Mouse (Mus musculus) heart, embryonic 14.5 days (tissue): ENCODE data around the gene Rassf7. TPM values are rescaled to one million over a fixed set of nuclear protein-coding genes. Genes with fewer than 3 reads are reported as not detected.

Experiments
- ATAC-seq: fragments of 200-750 bp; cut with Nextera tagmentation; 2 replicates; pipeline ENCODE4 v1.8.0; 2017; ENCODE audit warnings: low read depth, moderate TSS enrichment; ENCODE audit not compliant: insufficient number of reproducible peaks, insufficient read depth, low FRiP score
- H3K27ac ChIP-seq, 2 experiments: fragments of 200-500 bp in 1 of 2; fragments of 300-500 bp in 1 of 2; sonication (generic) in 1 of 2; replicated peaks in 1 of 2; 2 replicates each; pipeline ENCODE4 v1.5.1; 2012 to 2014; ENCODE audit warnings: low read depth in 2 of 2, low read length in 2 of 2, control low read depth in 1 of 2, mild to moderate bottlenecking in 1 of 2, mixed read lengths in 1 of 2; ENCODE audit not compliant: control insufficient read depth in 1 of 2, insufficient read depth in 1 of 2
- H3K27me3 ChIP-seq: fragments of 300-500 bp; sonication (generic); 2 replicates; pipeline ENCODE4 v1.6.1; 2014; ENCODE audit warnings: mild to moderate bottlenecking, low read length, control low read depth; ENCODE audit not compliant: control insufficient read depth, insufficient read depth
- H3K36me3 ChIP-seq: fragments of 300-500 bp; sonication (generic); 2 replicates; pipeline ENCODE4 v1.6.1; 2014; ENCODE audit warnings: mild to moderate bottlenecking, control low read depth, low read length, mixed read lengths; ENCODE audit not compliant: control insufficient read depth, insufficient read depth
- H3K4me1 ChIP-seq, 2 experiments: fragments of 200-500 bp in 1 of 2; fragments of 300-500 bp in 1 of 2; sonication (generic) in 1 of 2; 2 replicates each; pipeline ENCODE4 v1.6.1; 2012 to 2014; ENCODE audit warnings: low read length in 2 of 2, control low read depth in 1 of 2, mixed read lengths in 1 of 2; ENCODE audit not compliant: control insufficient read depth in 2 of 2, insufficient read depth in 2 of 2
- H3K4me2 ChIP-seq: fragments of 300-500 bp; sonication (generic); 2 replicates; pipeline ENCODE4 v1.6.1; 2014; ENCODE audit warnings: mild to moderate bottlenecking, low read length
- H3K4me3 ChIP-seq, 2 experiments: fragments of 200-500 bp in 1 of 2; fragments of 300-500 bp in 1 of 2; sonication (generic) in 1 of 2; 2 replicates each; pipeline ENCODE4 v1.5.1; 2012 to 2014; ENCODE audit warnings: low read length in 2 of 2, mild to moderate bottlenecking in 2 of 2, control low read depth in 1 of 2, low read depth in 1 of 2, moderate library complexity in 1 of 2; ENCODE audit not compliant: control insufficient read depth in 1 of 2, insufficient read depth in 1 of 2
- H3K9ac ChIP-seq: fragments of 300-500 bp; sonication (generic); 2 replicates; pipeline ENCODE4 v1.6.1; 2014; ENCODE audit warnings: mild to moderate bottlenecking, low read length
- H3K9me3 ChIP-seq: fragments of 300-500 bp; sonication (generic); 2 replicates; pipeline ENCODE4 v1.6.1; 2016; ENCODE audit warnings: low read length, control low read depth; ENCODE audit not compliant: control insufficient read depth
- WGBS: fragments of 180-500 bp; shearing (Covaris S2); extraction: QIAGEN DNeasy Blood & Tissue Kit; methylation state at CpG from one replicate; pipeline ENCODE4 v1.1.7; 2014; 5-methylcytosine and 5-hydroxymethylcytosine counted together
- polyA plus RNA-seq: library from polyadenylated mRNA; unstranded; fragments of >200 nt; fragmentation: Nextera tagmentation; extraction: Ambion mirVana; gene quantifications from 2 replicates; pipeline ENCODE4 v1.2.1, GENCODE M21; 2014

Gene Rassf7
- polyA plus RNA-seq, 1 experiment from 2014 or later = 12.4 TPM

DNA sequence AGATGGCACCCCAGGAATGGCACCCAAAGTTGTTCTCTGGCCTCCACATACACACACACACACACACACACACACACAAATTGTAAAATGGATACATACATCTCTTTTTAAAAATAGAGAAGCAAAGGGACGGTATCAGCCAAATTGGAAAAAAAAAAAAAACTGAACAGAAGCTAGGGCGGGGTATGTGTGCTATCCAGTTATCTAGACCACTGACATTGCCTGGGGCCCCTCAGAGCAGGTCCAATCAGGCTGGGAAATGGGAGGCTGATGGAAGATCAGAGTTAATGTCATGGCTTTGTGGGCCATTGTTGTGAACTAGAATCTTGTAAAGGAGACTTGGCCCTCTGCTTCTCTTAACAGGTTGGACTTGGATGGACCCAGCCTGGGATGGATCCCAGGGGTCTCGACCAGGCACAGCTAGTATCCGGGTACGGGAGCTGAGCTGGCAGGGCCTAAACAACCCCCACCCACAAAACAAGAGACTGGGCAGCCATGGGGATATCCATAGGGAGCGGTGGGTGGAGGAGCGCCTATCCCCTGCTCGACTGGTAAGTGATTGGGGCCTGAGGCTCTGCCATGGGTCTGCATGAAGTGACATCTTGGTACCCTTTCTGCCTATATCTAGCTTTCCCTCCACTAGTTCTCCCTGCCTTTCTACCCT lies 18.9 kb upstream of the Rassf7 start:
- ATAC-seq = no peak
- Histone ChIP-seq H3K36me3 (peaks cover 9% of the 10 kb centered on the region), H3K4me1 (peaks cover 6 to 17% of the 10 kb centered on the region in 2 experiments; a peak in 3 of 4 replicates), H3K4me3 (no peak overlapping the region), H3K9ac (no peak overlapping the region), H3K9me3 (no peaks in the 10 kb centered on the region), H3K27me3 (no peaks in the 10 kb centered on the region), H3K27ac (no peak overlapping the region), H3K4me2 (no peak overlapping the region)
- 81% methylated on average over 8 of the region's 8 CpGs for WGBS

DNA sequence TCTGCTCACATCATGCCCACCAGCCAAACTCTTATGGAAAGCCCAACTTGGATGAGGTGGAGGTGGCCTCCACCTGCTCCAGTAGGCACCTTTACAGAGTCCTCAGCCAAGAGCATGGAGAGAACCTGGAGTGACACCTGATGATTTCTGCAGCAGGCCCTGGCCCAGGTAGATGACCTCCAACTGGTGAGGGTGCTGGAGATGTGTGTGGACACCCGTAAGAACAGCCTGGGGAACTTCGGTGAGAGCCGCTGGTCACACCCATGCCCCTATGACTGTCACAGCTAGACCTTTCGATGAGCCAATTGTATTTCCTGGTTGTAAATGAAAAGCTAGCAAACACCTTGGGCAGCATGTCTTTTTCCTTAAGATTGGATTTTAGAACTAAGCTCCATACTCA lies 17.5 kb upstream of the Rassf7 start:
- H3K9ac ChIP-seq = no peak overlapping the region
- ATAC-seq = no peak
- WGBS = 90% methylated on average over 4 of the region's 4 CpGs
- H3K9me3 ChIP-seq = no peaks in the 10 kb centered on the region
- H3K4me2 ChIP-seq = no peak overlapping the region
- H3K27ac ChIP-seq = no peak overlapping the region
- no peak overlapping the region for H3K4me3 ChIP-seq
- peaks cover 2 to 4% of the 10 kb centered on the region in 2 experiments; a peak in 3 of 4 replicates for H3K4me1 ChIP-seq
- no peaks in the 10 kb centered on the region for H3K27me3 ChIP-seq
- no peaks in the 10 kb centered on the region for H3K36me3 ChIP-seq

DNA sequence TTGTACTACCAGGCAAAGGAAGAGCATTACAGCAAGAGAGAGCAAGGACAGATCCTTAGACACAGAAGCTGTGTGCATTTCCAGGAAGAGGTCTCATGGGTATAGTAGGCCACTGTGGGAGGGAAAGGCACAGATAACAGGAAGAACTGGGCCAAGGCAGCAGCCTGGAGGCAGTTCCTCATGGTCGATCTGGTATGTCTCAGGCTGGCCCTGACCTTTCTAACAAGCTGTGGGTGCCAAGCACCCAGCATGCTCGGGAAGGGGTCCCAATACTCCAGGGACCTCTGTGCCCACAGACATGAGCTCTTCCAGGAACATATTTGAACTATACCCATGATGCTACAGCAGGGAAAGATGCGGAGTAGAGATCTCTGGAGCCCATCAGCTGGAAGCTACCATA lies 11.1 kb upstream of the Rassf7 start:
- ATAC-seq = no peak
- WGBS = 54% methylated on average over 3 of the region's 3 CpGs

DNA sequence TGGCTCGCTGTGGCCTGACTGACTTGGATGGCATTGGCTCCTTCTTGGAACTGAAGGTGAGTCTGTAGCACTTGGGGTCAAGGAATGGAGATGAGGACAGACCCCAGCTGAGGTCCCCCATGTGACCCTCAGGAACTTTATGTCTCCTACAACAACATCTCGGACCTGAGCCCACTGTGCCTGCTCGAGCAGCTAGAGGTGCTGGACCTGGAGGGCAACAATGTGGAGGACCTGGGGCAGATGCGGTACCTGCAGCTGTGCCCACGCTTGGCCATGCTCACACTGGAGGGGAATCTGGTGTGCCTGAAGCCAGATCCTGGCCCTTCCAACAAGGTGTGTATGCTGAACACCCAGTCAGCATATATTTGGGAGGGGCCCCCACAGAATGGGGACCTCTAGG lies 10.2 kb upstream of the Rassf7 start:
- no peaks in the 10 kb centered on the region for H3K9me3 ChIP-seq
- WGBS = 90% methylated on average over 5 of the region's 5 CpGs
- H3K36me3 ChIP-seq = no peaks in the 10 kb centered on the region
- no peak for ATAC-seq
- H3K27ac ChIP-seq = no peak overlapping the region
- H3K4me2 ChIP-seq = no peak overlapping the region
- H3K27me3 ChIP-seq = no peaks in the 10 kb centered on the region; the same call in 1 of the 2 replicates
- no peak overlapping the region for H3K4me3 ChIP-seq
- no peak overlapping the region for H3K9ac ChIP-seq
- H3K4me1 ChIP-seq = no peaks in the 10 kb centered on the region

More for the DNA sequence above, 11.1 kb upstream of the Rassf7 start:
- H3K27me3 ChIP-seq = no peaks in the 10 kb centered on the region; the same call in 1 of the 2 replicates
- no peaks in the 10 kb centered on the region for H3K36me3 ChIP-seq
- H3K4me3 ChIP-seq = no peak overlapping the region
- no peak overlapping the region for H3K9ac ChIP-seq
- no peaks in the 10 kb centered on the region for H3K4me1 ChIP-seq
- H3K9me3 ChIP-seq = no peaks in the 10 kb centered on the region
- no peak overlapping the region for H3K27ac ChIP-seq
- no peak overlapping the region for H3K4me2 ChIP-seq

DNA sequence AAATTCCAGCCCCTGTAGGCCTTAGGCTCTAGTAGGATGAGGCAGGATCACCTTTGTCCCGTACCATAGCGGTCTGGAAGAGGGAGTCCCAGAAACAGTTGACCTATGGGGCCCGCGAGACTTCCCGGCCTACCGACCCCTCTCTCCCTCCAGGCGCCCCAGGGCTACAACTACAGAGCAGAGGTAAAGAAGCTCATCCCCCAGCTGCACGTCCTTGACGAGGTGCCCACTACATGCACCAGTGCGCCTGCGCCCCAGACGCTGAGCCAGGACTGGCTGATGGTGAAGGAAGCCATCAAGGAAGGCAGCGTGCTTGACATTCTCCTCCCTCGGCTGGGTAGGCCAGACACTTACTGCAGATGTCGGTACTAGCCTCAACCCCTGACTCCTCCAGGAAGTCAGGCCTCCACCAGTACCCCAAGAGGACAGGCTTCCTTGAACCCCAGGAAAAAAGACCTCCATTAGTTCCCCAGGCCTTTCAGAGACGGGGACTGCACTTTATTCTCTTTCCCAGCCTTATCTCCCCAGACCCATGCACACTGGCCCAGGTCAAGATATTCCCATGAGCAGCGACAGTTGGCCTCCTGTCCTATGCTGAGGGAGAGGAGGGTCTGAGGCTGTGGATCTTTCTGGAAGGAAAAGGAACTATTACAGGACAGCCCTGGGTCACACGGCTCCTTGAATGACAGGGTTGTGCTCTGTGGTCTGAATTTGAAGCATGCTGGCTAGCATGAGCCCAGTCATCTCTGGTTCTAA lies 9.3 kb upstream of the Rassf7 start:
- H3K27ac ChIP-seq = no peak overlapping the region
- H3K4me3 ChIP-seq = no peak overlapping the region
- H3K9ac ChIP-seq = no peak overlapping the region
- no peaks in the 10 kb centered on the region for H3K36me3 ChIP-seq
- 91% methylated on average over 18 of the region's 18 CpGs for WGBS
- ATAC-seq = no peak
- H3K4me2 ChIP-seq = no peak overlapping the region
- no peaks in the 10 kb centered on the region for H3K4me1 ChIP-seq
- H3K9me3 ChIP-seq = no peaks in the 10 kb centered on the region
- H3K27me3 ChIP-seq = no peaks in the 10 kb centered on the region; the same call in 1 of the 2 replicates

DNA sequence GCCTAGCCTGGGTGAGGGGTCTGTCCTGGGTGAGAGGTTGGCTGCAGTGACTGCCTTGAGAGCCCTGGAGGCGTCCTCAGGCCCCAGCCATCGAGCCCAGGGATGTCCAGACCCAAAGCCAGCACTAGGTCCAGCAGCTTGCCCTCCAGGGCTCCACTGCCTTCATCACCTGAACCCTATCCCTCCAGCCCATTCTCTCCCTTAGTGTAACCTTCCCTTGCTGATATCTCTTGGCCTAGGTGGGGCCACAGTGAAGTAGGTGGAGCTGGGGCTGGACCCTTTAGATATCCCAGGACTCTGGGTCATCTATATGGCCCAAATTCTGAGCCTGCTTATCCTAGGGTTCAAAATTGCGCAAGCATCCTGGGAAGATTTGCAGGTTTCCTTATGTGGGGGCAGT lies 6.1 kb upstream of the Rassf7 start:
- WGBS = 60% methylated on average over 3 of the region's 3 CpGs

DNA sequence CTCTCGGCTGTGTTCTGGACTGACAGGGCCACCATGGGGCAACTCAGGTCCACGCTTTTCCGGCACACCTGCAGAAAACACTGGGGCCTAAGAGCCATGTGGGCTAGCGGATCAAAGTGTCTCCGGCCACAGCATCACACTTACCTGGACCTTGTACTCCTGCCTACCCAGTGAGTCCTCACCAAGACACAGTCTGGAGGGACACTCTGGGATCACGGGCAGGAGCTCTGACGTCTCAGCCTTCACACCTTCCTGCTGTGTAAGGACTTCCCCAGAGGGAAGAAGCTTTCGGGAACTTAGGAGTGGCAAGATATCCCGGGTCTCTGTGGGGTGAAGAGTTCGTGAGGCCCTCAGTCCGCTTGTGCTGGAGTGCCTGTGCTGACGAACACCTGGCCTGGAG lies 5.5 kb upstream of the Rassf7 start:
- Histone ChIP-seq H3K9me3 (no peaks in the 10 kb centered on the region), H3K4me2 (no peak overlapping the region), H3K27ac (no peak overlapping the region)

More for the DNA sequence above, 6.1 kb upstream of the Rassf7 start:
- H3K4me3 ChIP-seq = no peak overlapping the region
- H3K27ac ChIP-seq = no peak overlapping the region
- no peaks in the 10 kb centered on the region for H3K4me1 ChIP-seq
- no peak overlapping the region for H3K9ac ChIP-seq
- no peaks in the 10 kb centered on the region for H3K9me3 ChIP-seq
- H3K36me3 ChIP-seq = no peaks in the 10 kb centered on the region
- H3K27me3 ChIP-seq = no peaks in the 10 kb centered on the region; the same call in 1 of the 2 replicates
- ATAC-seq = no peak
- H3K4me2 ChIP-seq = no peak overlapping the region

More for the DNA sequence above, 5.5 kb upstream of the Rassf7 start:
- no peak overlapping the region for H3K4me3 ChIP-seq
- peaks cover 3 to 5% of the 10 kb centered on the region in 2 experiments; a peak in 3 of 4 replicates for H3K4me1 ChIP-seq
- H3K27me3 ChIP-seq = no peaks in the 10 kb centered on the region; the same call in 1 of the 2 replicates
- H3K36me3 ChIP-seq = no peaks in the 10 kb centered on the region
- ATAC-seq = no peak
- H3K9ac ChIP-seq = no peak overlapping the region
- WGBS = 66% methylated on average over 12 of the region's 12 CpGs
